Mouse (Mus musculus): ENCODE results near the gene Mrm3. TPM values are rescaled to one million over a fixed set of nuclear protein-coding genes. Genes with fewer than 3 reads are reported as not detected.

Gene Mrm3
- polyA plus RNA-seq (2012; rRNA removed): 13.6 and 14.3 TPM in 2 replicates

DNA sequence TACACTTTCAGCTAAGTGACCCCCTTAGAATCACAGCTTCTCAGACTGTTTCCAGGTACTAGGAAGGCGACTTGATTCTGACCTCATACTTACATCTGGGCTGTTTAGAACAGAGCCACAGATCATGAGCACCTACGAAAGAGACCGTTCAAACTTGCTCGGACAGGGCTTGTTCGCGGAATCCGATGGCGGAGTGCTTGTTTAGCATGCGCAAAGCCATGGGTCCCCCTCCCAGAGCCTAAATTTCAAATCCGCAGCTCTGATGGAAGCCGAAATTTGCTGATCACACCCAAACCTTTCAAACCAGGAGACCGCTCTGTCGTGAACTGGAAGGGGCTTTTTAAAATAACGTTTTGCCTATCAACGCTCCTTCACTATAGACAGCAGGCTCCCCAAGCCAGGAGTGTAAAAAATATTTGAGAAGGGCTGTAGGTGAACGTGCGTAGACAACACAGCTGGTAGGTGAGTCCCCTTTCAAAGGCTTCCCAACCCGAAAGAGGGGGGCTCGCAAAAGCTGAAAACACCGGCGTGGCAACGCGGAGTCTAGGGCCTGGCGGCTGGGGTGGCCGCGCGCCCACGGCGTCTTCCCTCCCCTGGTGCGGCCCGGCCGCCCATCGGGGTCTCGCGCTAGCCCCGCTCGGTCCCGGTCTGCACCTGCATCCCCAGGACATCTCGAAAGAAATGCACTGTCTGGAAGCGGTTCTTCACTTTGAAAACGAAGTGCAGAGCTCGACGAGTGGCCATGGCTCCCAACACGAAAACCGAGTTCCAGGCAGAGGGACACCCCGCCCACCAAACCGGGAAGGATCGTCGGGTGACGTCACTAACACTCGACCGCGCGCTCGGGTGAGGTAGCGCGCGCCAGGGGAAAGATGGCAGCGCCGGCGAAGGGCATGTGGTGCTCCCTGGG lies at the start of gene Mrm3, which contains the start of gene Glod4:
Mrm3 (plus strand) TSS at position 815 of the 910 bp plus-strand sequence.
Glod4 (minus strand) TSS at position 825 of the 910 bp plus-strand sequence.

DNA sequence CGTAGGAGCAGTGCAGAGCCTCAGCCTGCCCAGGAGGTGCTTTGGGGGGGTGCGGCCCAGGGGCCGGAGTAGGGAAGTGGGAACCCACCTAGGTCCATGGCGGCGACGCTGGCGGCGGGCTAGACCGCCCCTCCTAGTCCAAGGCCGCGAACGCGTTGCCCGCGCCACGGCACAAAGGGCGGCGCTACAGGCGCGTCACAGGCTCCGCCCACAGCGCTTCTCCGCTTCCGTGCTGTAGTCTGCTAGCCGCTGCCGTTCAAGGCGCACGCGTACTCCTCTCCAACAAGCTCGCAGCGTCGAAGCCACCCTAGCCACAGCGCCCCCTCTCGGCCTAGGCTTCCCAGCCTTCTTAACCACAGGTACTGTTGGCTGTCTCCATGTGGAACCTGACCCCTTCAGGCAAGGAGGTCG lies 26.1 kb upstream of the Mrm3 start, which contains the start of the genes Dbil5 and Gemin4:
Dbil5 (plus strand) TSS at position 219 of the 411 bp plus-strand sequence.
Gemin4 (minus strand) TSS at position 275 of the 411 bp plus-strand sequence.

Other genes with a start within 250 kb of the Mrm3 start
- 4.0 and 4.1 TPM in 2 replicates for gene 1700016K19Rik, start 243.8 kb upstream of the Mrm3 start, polyA plus RNA-seq (2012; rRNA removed)
- gene Rflnb, start 215.9 kb upstream of the Mrm3 start, polyA plus RNA-seq (2012; rRNA removed): 4.2 and 9.9 TPM in 2 replicates
- gene Vps53, start 64.1 kb upstream of the Mrm3 start, polyA plus RNA-seq (2012; rRNA removed): 47.3 and 49.3 TPM in 2 replicates
- gene Fam57a, start 64.0 kb upstream of the Mrm3 start, polyA plus RNA-seq (2012; rRNA removed): 26.4 and 27.5 TPM in 2 replicates
- 0.44 and 0.71 TPM in 2 replicates for gene Dbil5, start 26.1 kb upstream of the Mrm3 start, polyA plus RNA-seq (2012; rRNA removed)
- gene Gemin4, start 26.1 kb upstream of the Mrm3 start, polyA plus RNA-seq (2012; rRNA removed): 9.8 and 10.7 TPM in 2 replicates
- 59.8 and 64.1 TPM in 2 replicates for gene Glod4, start within 50 bp of the Mrm3 start, polyA plus RNA-seq (2012; rRNA removed)
- gene Nxn, start 155.4 kb downstream of the Mrm3 start, polyA plus RNA-seq (2012; rRNA removed): 33.6 and 41.1 TPM in 2 replicates
- gene Timm22, start 163.2 kb downstream of the Mrm3 start, polyA plus RNA-seq (2012; rRNA removed): 32.0 and 32.5 TPM in 2 replicates

Data from central nervous system, embryonic 14 days (tissue).